Mouse (Mus musculus): ENCODE results near the gene Qrsl1. TPM values are rescaled to one million over a fixed set of nuclear protein-coding genes. Genes with fewer than 3 reads are reported as not detected.
"Not testable (repeated sequence)": the region's sequence is repeated elsewhere in the genome, so short reads cannot be mapped to it uniquely, and the experiment has no call there.

Gene Qrsl1
- polyA plus RNA-seq, 1 experiment = 9.0 TPM

- Histone ChIP-seq H3K4me3 (no peak overlapping the region), H3K79me2 (ENCODE audit: control insufficient read depth, insufficient read depth) (no peaks in the 10 kb centered on the region), H3K36me3 (ENCODE audit: control insufficient read depth, insufficient read depth) (peaks cover 20% of the 10 kb centered on the region), H3K27me3 (ENCODE audit: control insufficient read depth, insufficient read depth, insufficient read length) (no peaks in the 10 kb centered on the region), H3ac (ENCODE audit: control insufficient read depth, insufficient read length) (no peak overlapping the region), H3K4me2 (ENCODE audit: low read depth) (no peak overlapping the region)
- TF ChIP-seq MYOD1 (IDR thresholded peaks at IDR 0.05; ENCODE audit: control insufficient read depth in 1 of 3, insufficient read length in 2 of 3, low read depth in 2 of 3) (no peak), CEBPB (IDR thresholded peaks at IDR 0.05; ENCODE audit: insufficient read depth, poor library complexity, severe bottlenecking) (no peak), REST (IDR thresholded peaks at IDR 0.05; ENCODE audit: insufficient read depth, insufficient read length) (no peak), TCF3 (IDR thresholded peaks at IDR 0.05; ENCODE audit: insufficient read length, low read depth) (no peak), MYOG (IDR thresholded peaks at IDR 0.05; ENCODE audit: control insufficient read depth in 1 of 3, insufficient read depth in 1 of 3, insufficient read length in 2 of 3, low read depth in 2 of 3) (no peak), MAX (IDR thresholded peaks at IDR 0.05; ENCODE audit: low read depth) (no peak), TCF12 (IDR thresholded peaks at IDR 0.05; ENCODE audit: insufficient read depth, poor library complexity, severe bottlenecking) (no peak), SRF (IDR thresholded peaks at IDR 0.05; ENCODE audit: control insufficient read depth, insufficient read length, low read depth) (no peak), POLR2A (IDR thresholded peaks at IDR 0.05; ENCODE audit: insufficient read length, low read depth) (no peak), POLR2AphosphoS2 (IDR thresholded peaks at IDR 0.05; ENCODE audit: insufficient read length, low read depth) (no peak)
Observed at GRCm38 (mm10) chr10:43928596-43928995, 27.1 kb upstream of the Qrsl1 start.

- Histone ChIP-seq H3K27me3 (ENCODE audit: control insufficient read depth, insufficient read depth, insufficient read length) (no peaks in the 10 kb centered on the region), H3K79me2 (ENCODE audit: control insufficient read depth, insufficient read depth) (no peaks in the 10 kb centered on the region), H3K36me3 (ENCODE audit: control insufficient read depth, insufficient read depth) (peaks cover 15% of the 10 kb centered on the region), H3K4me3 (no peak overlapping the region), H3K4me2 (ENCODE audit: low read depth) (no peak overlapping the region), H3ac (ENCODE audit: control insufficient read depth, insufficient read length) (no peak overlapping the region)
- TF ChIP-seq SRF (IDR thresholded peaks at IDR 0.05; ENCODE audit: control insufficient read depth, insufficient read length, low read depth) (no peak), CEBPB (IDR thresholded peaks at IDR 0.05; ENCODE audit: insufficient read depth, poor library complexity, severe bottlenecking) (no peak), TCF3 (IDR thresholded peaks at IDR 0.05; ENCODE audit: insufficient read length, low read depth) (no peak), USF1 (IDR thresholded peaks at IDR 0.05; ENCODE audit: low read depth) (no peak), E2F4 (IDR thresholded peaks at IDR 0.05; ENCODE audit: insufficient read depth) (no peak), POLR2AphosphoS2 (IDR thresholded peaks at IDR 0.05; ENCODE audit: insufficient read length, low read depth) (no peak), MYOD1 (IDR thresholded peaks at IDR 0.05; ENCODE audit: control insufficient read depth in 1 of 3, insufficient read length in 2 of 3, low read depth in 2 of 3) (no peak), MYOG (IDR thresholded peaks at IDR 0.05; ENCODE audit: control insufficient read depth in 1 of 3, insufficient read depth in 1 of 3, insufficient read length in 2 of 3, low read depth in 2 of 3) (no peak)
Observed at GRCm38 (mm10) chr10:43927736-43928135, 26.2 kb upstream of the Qrsl1 start.

- not testable (repeated sequence) for H3ac ChIP-seq (ENCODE audit: control insufficient read depth, insufficient read length); H3K79me2 ChIP-seq (ENCODE audit: control insufficient read depth, insufficient read depth); H3K4me2 ChIP-seq (ENCODE audit: low read depth); H3K4me3 ChIP-seq; H3K27me3 ChIP-seq (ENCODE audit: control insufficient read depth, insufficient read depth, insufficient read length)
- H3K36me3 ChIP-seq (ENCODE audit: control insufficient read depth, insufficient read depth) = peaks cover 17% of the 10 kb centered on the region
Observed at GRCm38 (mm10) chr10:43925776-43926175, 24.2 kb upstream of the Qrsl1 start.

- Histone ChIP-seq H3K4me3 (no peak overlapping the region), H3K79me2 (ENCODE audit: control insufficient read depth, insufficient read depth) (no peaks in the 10 kb centered on the region), H3K4me2 (ENCODE audit: low read depth) (no peak overlapping the region), H3ac (ENCODE audit: control insufficient read depth, insufficient read length) (no peak overlapping the region), H3K27me3 (ENCODE audit: control insufficient read depth, insufficient read depth, insufficient read length) (no peaks in the 10 kb centered on the region), H3K36me3 (ENCODE audit: control insufficient read depth, insufficient read depth) (peaks cover 12% of the 10 kb centered on the region)
- no peak for TF ChIP-seq POLR2A (IDR thresholded peaks at IDR 0.05; ENCODE audit: insufficient read length, low read depth)
- TF ChIP-seq TCF12 (IDR thresholded peaks at IDR 0.05; ENCODE audit: insufficient read depth, poor library complexity, severe bottlenecking) = no peak
- TF ChIP-seq MAX (IDR thresholded peaks at IDR 0.05; ENCODE audit: low read depth) = no peak
- no peak for TF ChIP-seq POLR2AphosphoS2 (IDR thresholded peaks at IDR 0.05; ENCODE audit: insufficient read length, low read depth)
- TF ChIP-seq SRF (IDR thresholded peaks at IDR 0.05; ENCODE audit: control insufficient read depth, insufficient read length, low read depth) = no peak
- no peak for TF ChIP-seq REST (IDR thresholded peaks at IDR 0.05; ENCODE audit: insufficient read depth, insufficient read length)
- TF ChIP-seq MYOG (IDR thresholded peaks at IDR 0.05; ENCODE audit: control insufficient read depth in 1 of 3, insufficient read depth in 1 of 3, insufficient read length in 2 of 3, low read depth in 2 of 3) = no peak
Observed at GRCm38 (mm10) chr10:43923096-43923495, 21.6 kb upstream of the Qrsl1 start.

DNA sequence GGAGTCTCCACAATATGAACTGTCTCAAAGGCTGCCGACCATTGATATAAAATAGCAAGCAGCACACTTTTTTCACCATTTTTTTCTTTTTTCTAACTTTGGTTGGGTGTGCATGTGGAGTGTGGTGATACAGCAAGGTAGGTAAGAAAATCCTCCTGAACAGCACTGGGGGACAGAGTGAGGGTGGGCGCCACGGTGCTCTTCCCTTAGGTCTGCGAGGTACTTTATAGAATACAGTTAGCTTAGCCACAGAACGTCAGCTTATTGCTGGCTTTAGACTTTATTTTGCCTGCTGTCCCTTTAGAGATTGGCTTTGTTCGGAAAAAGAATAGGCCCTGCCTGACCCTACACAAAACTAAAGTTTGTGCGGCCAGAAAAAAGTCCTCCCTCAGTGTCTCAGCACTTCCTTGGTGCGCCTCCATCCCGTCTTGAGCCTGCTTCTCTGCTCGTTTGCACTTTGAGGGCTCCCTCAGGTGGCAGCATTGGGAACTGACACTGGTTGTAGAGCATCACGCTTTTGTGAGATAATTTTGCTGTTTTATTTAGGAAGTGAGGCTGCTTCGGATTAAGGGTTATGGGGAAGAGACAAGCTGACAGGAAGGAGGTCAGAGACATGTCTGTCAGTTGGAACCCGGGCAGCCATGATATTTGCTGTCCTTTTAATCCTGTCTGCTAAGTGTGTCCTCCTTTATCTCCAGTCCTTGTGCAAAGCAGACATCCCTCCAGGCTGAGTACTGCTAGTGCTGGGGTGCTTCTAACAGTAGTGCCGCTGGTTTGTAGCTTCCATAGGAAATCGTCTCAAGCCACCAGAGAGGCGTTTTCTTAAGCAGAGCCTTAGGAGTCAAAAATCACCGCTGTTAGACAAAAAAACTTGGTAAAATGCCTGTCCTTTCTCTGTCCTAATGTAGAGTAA is 17.4 kb upstream of the Qrsl1 start:
- no peaks in the 10 kb centered on the region for H3K79me2 ChIP-seq (ENCODE audit: control insufficient read depth, insufficient read depth)
- peaks cover 9% of the 10 kb centered on the region for H3K36me3 ChIP-seq (ENCODE audit: control insufficient read depth, insufficient read depth)
- H3K27me3 ChIP-seq (ENCODE audit: control insufficient read depth, insufficient read depth, insufficient read length) = no peaks in the 10 kb centered on the region
- no peak overlapping the region for H3K4me3 ChIP-seq
- H3ac ChIP-seq (ENCODE audit: control insufficient read depth, insufficient read length) = no peak overlapping the region
- no peak overlapping the region for H3K4me2 ChIP-seq (ENCODE audit: low read depth)
- TF ChIP-seq POLR2A (IDR thresholded peaks at IDR 0.05; ENCODE audit: insufficient read length, low read depth) (no peak), REST (IDR thresholded peaks at IDR 0.05; ENCODE audit: insufficient read depth, insufficient read length) (no peak), MYOG (IDR thresholded peaks at IDR 0.05; ENCODE audit: control insufficient read depth in 1 of 3, insufficient read depth in 1 of 3, insufficient read length in 2 of 3, low read depth in 2 of 3) (no peak), MAX (IDR thresholded peaks at IDR 0.05; ENCODE audit: low read depth) (no peak), E2F4 (IDR thresholded peaks at IDR 0.05; ENCODE audit: insufficient read depth) (no peak), TCF12 (IDR thresholded peaks at IDR 0.05; ENCODE audit: insufficient read depth, poor library complexity, severe bottlenecking) (no peak), CEBPB (IDR thresholded peaks at IDR 0.05; ENCODE audit: insufficient read depth, poor library complexity, severe bottlenecking) (no peak), TCF3 (IDR thresholded peaks at IDR 0.05; ENCODE audit: insufficient read length, low read depth) (no peak), SRF (IDR thresholded peaks at IDR 0.05; ENCODE audit: control insufficient read depth, insufficient read length, low read depth) (no peak), USF1 (IDR thresholded peaks at IDR 0.05; ENCODE audit: low read depth) (no peak), MYOD1 (IDR thresholded peaks at IDR 0.05; ENCODE audit: control insufficient read depth in 1 of 3, insufficient read length in 2 of 3, low read depth in 2 of 3) (no peak), POLR2AphosphoS2 (IDR thresholded peaks at IDR 0.05; ENCODE audit: insufficient read length, low read depth) (no peak)

All from myocyte (in vitro differentiated cells).